Mouse (Mus musculus) urinary bladder, postnatal 10 days (tissue): ENCODE results near the gene Srsf3.
"Not testable (repeated sequence)": the region's sequence is repeated elsewhere in the genome, so short reads cannot be mapped to it uniquely, and the experiment has no call there.

Source experiments
- DNase-seq: peaks from one replicate; pipeline ENCODE4 v3.0.0; 2022; ENCODE audit warnings: low spot score

Gene Srsf3

DNA sequence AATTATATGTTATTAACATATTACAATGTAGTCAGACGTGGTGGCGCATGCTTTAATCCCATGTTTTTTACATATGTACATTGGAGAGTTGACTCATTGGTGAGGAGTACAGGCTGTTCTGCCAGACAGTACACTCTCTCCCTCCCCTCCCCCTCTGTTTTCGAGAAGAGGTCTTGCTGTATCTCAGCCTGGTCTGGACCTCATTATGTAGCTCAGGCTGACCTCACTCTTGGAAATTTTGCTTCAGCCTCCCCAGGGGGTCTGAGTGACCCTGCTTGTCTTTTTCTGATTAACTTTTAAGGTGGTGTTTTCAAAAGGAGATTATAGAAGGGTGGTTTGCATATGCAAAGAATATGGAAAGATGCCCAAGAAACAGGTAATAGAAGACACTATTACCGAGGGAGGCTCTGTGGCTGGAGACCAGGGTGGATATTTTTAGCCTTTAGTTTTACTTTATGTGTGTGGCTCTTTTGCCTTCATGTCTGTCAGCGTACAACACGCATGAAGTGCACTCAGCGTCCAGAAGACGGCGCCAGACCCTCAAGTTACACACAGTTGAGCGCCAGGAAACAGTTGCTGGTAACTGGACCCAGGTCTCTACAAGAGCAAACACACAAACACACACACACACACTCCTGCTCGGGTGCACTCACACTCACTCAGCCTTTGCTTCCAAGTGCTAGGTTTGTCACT, 14.0 kb upstream of the Srsf3 start:
- no peak for DNase-seq

GRCm38 (mm10) chr17:29019391-29019790, 13.0 kb upstream of the Srsf3 start:
- DNase-seq: no peak

GRCm38 (mm10) chr17:29020444-29020843, 12.0 kb upstream of the Srsf3 start:
- no peak for DNase-seq

GRCm38 (mm10) chr17:29022230-29022819, 10.1 kb upstream of the Srsf3 start:
- DNase-seq: no peak

DNA sequence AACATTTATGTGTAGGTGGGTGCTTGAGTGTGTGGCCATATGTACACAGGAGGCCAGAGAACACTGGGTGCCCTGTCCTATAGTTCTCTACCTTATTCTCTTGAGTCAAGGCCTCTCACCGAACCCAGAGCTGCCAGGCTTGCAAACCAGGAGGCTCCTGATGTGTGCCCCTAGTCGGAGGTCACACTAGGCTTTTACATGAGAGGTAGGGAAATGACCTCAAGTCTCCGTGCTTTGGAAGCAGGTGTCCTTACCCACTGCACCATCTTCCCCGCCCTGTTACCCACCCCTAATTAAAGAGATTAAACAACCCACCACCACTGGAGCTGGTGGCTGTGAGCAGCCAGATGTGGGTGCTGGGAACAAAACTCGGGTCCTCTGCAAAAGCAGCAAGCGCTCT, 9.1 kb upstream of the Srsf3 start:
- no peak for DNase-seq

GRCm38 (mm10) chr17:29024047-29024892, 8.2 kb upstream of the Srsf3 start:
- DNase-seq: no peak

GRCm38 (mm10) chr17:29024896-29025565, 7.4 kb upstream of the Srsf3 start:
- DNase-seq: no peak

DNA sequence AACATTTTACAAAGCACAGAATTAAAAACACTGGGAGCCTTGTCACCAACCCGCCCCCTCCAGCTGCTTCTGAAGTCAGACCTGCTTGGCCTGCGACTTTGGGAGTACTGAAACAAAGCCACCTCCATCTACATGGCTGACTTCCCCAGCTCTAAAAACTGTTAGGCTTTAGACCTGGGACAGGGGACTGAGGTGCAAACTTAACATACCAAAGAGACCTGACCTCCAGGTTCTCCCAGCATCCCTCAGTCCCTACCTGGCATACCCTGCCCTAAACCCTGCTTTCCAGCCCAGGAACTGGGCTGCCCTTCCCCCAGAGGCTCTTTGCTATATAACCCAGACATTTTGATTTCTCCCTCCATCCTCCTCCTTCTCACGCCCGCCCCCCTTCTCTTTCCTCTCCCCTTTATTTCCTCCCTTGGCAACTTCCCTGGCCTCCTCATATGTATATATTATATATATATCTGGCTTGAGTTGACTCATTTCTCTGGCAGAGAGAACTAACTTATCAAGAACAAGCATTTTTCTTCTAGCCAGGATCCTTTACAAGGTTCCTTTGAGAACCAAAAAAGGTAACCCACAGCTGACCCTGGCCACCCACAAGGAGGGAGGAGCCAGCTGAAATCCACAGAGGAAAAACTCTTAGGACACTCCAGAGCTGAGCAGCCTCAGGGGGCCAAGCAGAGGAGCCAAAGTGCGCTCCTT, 5.6 kb upstream of the Srsf3 start:
- DNase-seq: no peak

DNA sequence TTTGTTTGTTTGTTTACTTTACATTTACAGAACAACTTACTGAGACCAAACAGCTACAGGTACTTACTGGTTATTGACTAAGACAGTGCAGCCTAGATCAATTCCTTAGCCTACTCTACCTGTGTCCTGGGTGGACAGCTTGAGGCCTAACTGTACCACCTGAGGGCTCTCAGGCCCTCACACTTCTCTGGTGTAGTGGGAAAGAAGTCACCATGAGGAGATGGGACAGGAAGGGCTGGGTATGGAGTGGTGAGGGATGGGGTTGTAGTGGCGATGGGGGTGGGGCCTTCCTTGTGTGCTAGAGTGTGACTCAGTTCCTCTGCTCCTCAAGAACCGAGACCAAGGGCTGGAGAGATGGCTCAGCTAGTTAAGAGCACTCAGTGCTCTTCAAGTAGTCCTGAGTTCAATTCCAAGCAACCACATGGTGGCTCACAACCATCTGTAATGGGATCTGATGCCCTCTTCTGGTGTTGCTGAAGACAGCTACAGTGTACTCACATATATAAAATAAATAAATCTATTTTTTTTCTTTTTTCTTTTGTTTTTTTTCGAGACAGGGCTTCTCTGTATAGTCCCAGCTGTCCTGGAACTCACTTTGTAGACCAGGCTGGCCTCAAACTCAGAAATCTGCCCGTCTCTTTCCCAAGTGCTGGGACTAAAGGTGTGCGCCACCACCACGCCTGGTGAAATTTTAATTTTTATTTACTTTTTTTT, 1.9 kb upstream of the Srsf3 start:
- DNase-seq: no peak

GRCm38 (mm10) chr17:29031085-29031711, 1.2 kb upstream of the Srsf3 start:
- not testable (repeated sequence) for DNase-seq

- no peak for DNase-seq
Observed at GRCm38 (mm10) chr17:29031771-29032273, 606 bp upstream of the Srsf3 start.

GRCm38 (mm10) chr17:29033569-29034061, 1.2 kb downstream of the Srsf3 start:
- no peak for DNase-seq

GRCm38 (mm10) chr17:29034264-29034663, 1.8 kb downstream of the Srsf3 start:
- DNase-seq: no peak

GRCm38 (mm10) chr17:29035506-29035905, 3.1 kb downstream of the Srsf3 start:
- DNase-seq: no peak

DNA sequence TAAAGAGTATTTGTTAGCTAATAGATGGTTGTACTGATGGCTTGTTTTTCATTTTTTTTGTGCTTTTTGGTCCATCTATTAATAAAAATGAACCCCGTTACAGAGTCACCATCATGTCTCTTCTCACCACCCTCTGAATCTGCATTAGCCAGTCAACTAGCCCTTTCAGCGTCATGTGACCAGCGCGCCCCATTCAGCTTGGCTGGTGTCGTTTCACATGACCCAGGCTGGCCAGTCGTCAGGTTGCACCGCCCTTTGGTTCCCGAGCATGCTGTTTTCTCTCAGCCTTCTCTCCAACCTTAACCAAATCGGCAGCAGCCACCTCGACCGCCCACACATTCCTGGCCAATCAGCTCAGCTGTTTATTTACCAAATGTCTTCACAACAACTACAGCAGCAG, 6.9 kb downstream of the Srsf3 start:
- DNase-seq: no peak

GRCm38 (mm10) chr17:29041632-29042031, 9.2 kb downstream of the Srsf3 start:
- not testable (repeated sequence) for DNase-seq

GRCm38 (mm10) chr17:29042569-29042968, 10.1 kb downstream of the Srsf3 start:
- no peak for DNase-seq

DNA sequence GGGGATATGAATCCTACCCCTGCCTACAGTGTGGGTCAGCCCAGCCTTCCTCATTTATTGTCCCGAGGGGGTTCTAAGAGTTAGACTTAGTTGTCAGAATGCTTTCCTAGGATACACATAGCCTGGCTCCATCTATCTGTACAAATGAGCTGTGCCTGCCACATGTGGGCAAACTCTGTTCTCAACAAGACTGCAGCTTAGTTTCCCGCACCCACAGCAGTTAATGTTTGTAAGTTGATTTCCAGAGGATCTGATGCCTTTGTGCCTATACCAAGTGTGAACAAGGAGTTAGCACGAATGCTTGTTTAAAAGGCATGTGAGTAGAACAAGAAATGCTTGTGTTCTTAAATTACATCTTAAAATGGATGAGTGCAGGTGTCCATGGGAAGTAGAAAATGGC, 11.2 kb downstream of the Srsf3 start:
- DNase-seq: no peak

DNA sequence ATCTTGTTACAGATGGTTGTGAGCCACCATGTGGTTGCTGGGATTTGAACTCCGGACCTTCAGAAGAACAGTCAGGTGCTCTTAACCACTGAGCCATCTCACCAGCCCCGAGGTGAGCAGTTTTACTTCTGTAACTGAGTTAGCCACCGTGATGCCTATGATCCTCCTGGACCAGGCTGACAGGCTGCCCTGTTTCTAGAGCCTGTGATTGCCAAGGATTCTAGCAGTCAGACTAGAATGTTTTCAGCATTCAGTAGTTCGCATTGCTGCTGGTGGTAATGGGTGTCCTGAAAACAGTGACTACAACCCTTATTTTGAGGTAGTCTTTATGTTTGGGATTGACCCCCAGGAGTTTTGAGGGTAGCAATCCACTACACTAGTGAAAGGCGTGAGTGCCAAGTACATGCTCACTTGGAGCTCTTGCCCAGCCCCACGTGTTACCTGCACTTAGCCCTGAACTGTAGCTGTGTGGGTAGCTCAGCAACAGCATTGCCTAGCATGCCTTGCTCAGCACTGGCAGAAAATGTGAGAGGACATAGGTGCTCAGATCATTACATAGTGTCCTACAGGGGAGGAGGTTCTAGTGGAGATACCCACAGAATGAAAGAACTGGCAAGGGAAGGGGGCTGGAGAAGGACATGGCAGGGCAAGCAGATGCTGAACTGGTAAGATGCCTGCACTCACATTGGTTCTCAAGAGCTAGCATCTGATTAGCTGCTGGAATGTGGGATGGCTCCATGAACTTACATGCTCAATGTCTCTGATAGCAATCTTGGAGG, 11.9 kb downstream of the Srsf3 start:
- DNase-seq: no peak

DNA sequence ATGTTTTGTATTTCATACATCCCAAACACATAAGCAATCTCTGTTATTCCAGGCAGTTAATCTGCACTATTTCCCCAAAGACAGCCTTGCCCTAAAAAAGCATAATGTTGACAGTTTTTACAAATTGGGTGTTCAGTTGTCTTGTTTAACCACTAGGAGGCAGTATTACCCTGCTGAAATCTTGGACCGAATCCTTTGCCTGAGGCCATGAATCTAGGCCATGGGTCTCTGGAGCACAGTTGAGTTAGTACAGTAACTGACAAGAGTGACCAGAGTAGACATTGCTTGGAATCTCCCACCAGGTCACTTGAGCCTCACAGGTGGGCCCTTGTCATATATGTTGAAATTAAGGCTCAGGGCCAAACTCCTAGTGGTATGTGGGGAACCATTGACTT, 12.5 kb downstream of the Srsf3 start:
- no peak for DNase-seq
